Mouse (Mus musculus) liver, embryonic 15.5 days (tissue): ENCODE data around the gene Klk7. TPM values are rescaled to one million over a fixed set of nuclear protein-coding genes. Genes with fewer than 3 reads are reported as not detected.

Experiments
- ATAC-seq: fragments of 200-750 bp; cut with Nextera tagmentation; 2 replicates; pipeline ENCODE4 v1.8.0; 2017; ENCODE audit warnings: moderate number of reproducible peaks, mild to moderate bottlenecking, moderate library complexity; ENCODE audit not compliant: insufficient read depth
- H3K27ac ChIP-seq: fragments of 300-500 bp; sonication (generic); replicated peaks from 2 replicates; pipeline ENCODE4 v1.5.1; 2015; ENCODE audit warnings: mild to moderate bottlenecking, inconsistent platforms
- H3K27me3 ChIP-seq: fragments of 300-500 bp; sonication (generic); 2 replicates; pipeline ENCODE4 v1.6.1; 2015; ENCODE audit warnings: mild to moderate bottlenecking, inconsistent platforms
- H3K36me3 ChIP-seq: fragments of 300-500 bp; sonication (generic); replicated peaks from 2 replicates; pipeline ENCODE4 v1.6.1; 2015; ENCODE audit warnings: moderate library complexity, mild to moderate bottlenecking, inconsistent platforms
- H3K4me1 ChIP-seq: fragments of 300-500 bp; sonication (generic); replicated peaks from 2 replicates; pipeline ENCODE4 v1.6.1; 2015; ENCODE audit warnings: inconsistent platforms
- H3K4me2 ChIP-seq: fragments of 300-500 bp; sonication (generic); 2 replicates; pipeline ENCODE4 v1.6.1; 2015; ENCODE audit warnings: moderate library complexity, mild to moderate bottlenecking, inconsistent platforms
- H3K4me3 ChIP-seq: fragments of 300-500 bp; sonication (generic); replicated peaks from 2 replicates; pipeline ENCODE4 v1.5.1; 2015; ENCODE audit warnings: mild to moderate bottlenecking, inconsistent platforms
- H3K9ac ChIP-seq: fragments of 300-500 bp; sonication (generic); 2 replicates; pipeline ENCODE4 v1.6.1; 2015; ENCODE audit warnings: moderate library complexity, mild to moderate bottlenecking, inconsistent platforms
- H3K9me3 ChIP-seq: fragments of 300-500 bp; sonication (generic); replicated peaks from 2 replicates; pipeline ENCODE4 v1.6.1; 2016; ENCODE audit warnings: inconsistent platforms
- WGBS: fragments of 180-500 bp; shearing (Covaris S2); methylation state at CpG from one replicate; pipeline ENCODE4 v1.1.7; 2015; ENCODE audit warnings: mixed read lengths; ENCODE audit not compliant: insufficient replicate concordance; 5-methylcytosine and 5-hydroxymethylcytosine counted together
- polyA plus RNA-seq: library from polyadenylated mRNA; unstranded; fragments of >200 nt; fragmentation: Nextera tagmentation; extraction: Ambion mirVana; gene quantifications from 2 replicates; pipeline ENCODE4 v1.2.1, GENCODE M21; 2015

The Klk7 gene
- polyA plus RNA-seq: not detected in 2 replicates

DNA sequence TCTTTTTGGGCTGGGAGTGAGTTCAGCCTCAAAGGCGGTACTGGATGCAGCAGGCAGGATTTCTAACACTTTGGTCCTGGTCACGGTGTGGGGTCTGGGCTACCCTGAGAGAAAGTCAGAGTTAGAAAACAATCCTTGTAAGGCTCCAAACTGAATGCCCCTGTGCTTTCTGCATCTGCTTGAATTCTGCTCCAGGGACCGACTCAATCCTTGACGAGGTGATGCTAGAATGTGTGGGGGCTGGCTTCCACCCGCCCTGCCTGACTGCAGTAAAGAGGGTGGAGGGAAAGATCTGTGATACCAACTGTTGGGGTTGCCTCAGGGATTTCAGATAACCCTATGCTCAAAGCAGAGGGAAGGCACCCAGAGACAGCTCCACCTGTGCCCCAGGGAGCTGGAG, at the start of gene Klk7:
Gene Klk7 (plus strand): TSS at position 301 of the 400 bp plus-strand sequence.
- no peak within 1 kb of the TSS for H3K27ac ChIP-seq
- H3K4me1 ChIP-seq: no peaks in the 10 kb centered on the region
- ATAC-seq: no peak
- no peak within 1 kb of the TSS for H3K9ac ChIP-seq
- WGBS: 40% methylated on average over 5 of the region's 5 CpGs
- H3K4me3 ChIP-seq: no peak within 1 kb of the TSS
- no peaks in the 10 kb centered on the region for H3K27me3 ChIP-seq
- no peak within 1 kb of the TSS for H3K4me2 ChIP-seq
- no peaks in the 10 kb centered on the region for H3K36me3 ChIP-seq
- H3K9me3 ChIP-seq: no peaks in the 10 kb centered on the region

DNA sequence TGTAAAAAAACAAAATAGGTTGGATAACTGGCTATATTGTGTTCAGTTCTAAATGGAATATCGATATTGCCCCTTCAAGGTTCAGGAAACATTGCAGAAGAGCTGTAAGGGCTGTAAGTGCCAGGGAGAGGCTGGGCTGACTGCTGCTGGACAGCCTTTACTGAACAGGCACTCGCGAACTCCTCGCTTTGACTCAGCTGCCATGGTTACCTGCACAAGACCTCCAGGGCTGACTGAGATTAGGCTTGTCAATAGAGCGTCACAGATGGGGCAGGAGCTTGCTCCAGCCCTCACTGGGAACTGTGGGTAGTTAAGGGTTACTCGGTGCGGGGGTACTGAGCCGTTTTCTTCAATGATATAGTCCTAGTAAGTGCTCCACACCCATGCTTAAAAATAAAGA, 44.6 kb upstream of the Klk7 start:
- H3K4me2 ChIP-seq: no peak overlapping the region
- no peak overlapping the region for H3K4me3 ChIP-seq
- no peaks in the 10 kb centered on the region for H3K4me1 ChIP-seq
- ATAC-seq: no peak
- no peaks in the 10 kb centered on the region for H3K36me3 ChIP-seq
- no peaks in the 10 kb centered on the region for H3K9me3 ChIP-seq
- no peak overlapping the region for H3K27ac ChIP-seq
- H3K27me3 ChIP-seq: no peaks in the 10 kb centered on the region
- WGBS: 50% methylated on average over 8 of the region's 8 CpGs
- no peak overlapping the region for H3K9ac ChIP-seq

DNA sequence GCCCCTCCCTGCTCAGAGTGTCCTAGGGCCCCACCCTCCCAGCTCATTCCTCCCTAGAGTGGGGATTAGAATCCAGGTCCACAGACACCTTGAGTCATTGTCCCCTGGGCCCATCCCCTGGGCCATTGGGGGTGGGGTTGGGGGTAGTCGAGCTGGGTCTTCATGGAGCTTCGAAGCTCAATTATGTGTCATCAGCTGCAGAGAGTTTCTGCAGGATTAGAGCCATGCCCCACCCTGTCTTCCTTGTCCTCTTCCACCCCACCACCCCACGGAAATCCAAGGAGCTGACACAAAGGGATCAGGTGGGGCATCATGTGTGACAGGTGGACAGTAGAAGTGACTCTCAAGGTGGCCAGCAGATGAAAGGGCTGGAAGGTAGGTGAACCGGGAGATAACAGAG, 42.5 kb upstream of the Klk7 start, which contains the start of gene Klk12:
Gene Klk12 (plus strand): TSS at position 301 of the 400 bp plus-strand sequence.
- H3K4me3 ChIP-seq: no peak within 1 kb of the TSS
- no peaks in the 10 kb centered on the region for H3K9me3 ChIP-seq
- no peaks in the 10 kb centered on the region for H3K27me3 ChIP-seq
- no peaks in the 10 kb centered on the region for H3K36me3 ChIP-seq
- no peak within 1 kb of the TSS for H3K9ac ChIP-seq
- WGBS: 55% methylated on average over 4 of the region's 4 CpGs
- H3K27ac ChIP-seq: no peak within 1 kb of the TSS
- no peak for ATAC-seq
- H3K4me2 ChIP-seq: no peak within 1 kb of the TSS
- no peaks in the 10 kb centered on the region for H3K4me1 ChIP-seq

DNA sequence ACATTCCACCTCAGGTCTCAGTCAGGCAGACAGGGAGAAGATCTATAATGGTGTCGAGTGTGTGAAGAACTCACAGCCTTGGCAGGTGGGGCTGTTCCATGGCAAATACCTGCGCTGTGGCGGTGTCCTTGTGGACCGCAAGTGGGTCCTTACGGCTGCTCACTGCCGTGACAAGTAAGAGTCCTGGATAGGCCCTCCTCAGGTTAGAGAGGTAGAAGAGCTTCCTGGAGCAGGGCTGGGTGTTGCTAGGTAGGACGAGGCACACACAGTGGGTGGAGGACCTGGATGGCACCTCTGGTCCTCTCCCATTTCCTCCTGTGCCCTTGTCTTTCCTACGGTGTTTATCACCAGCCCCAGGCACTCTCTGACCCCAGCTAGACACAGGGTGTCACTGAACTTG, 41.5 kb upstream of the Klk7 start:
- no peak for ATAC-seq
- WGBS: 73% methylated on average over 8 of the region's 8 CpGs
- no peaks in the 10 kb centered on the region for H3K4me1 ChIP-seq

DNA sequence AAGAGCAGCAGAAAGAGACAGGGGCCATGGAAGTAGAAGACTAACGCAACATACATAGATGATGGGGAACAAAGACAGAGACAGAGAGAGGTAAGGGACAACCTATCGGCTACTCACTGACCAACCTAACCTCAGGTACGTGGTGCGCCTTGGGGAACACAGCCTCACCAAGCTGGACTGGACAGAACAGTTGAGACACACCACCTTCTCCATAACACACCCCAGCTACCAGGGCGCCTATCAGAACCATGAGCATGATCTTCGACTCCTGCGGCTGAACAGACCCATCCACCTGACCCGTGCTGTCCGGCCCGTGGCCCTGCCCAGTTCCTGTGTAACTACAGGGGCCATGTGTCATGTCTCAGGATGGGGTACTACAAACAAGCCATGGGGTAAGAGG, 40.4 kb upstream of the Klk7 start:
- H3K4me3 ChIP-seq: no peak overlapping the region
- no peak for ATAC-seq
- no peaks in the 10 kb centered on the region for H3K4me1 ChIP-seq
- H3K9me3 ChIP-seq: no peaks in the 10 kb centered on the region
- no peaks in the 10 kb centered on the region for H3K36me3 ChIP-seq
- no peak overlapping the region for H3K4me2 ChIP-seq
- no peak overlapping the region for H3K9ac ChIP-seq
- H3K27me3 ChIP-seq: no peaks in the 10 kb centered on the region
- 78% methylated on average over 10 of the region's 10 CpGs for WGBS
- H3K27ac ChIP-seq: no peak overlapping the region

More for the DNA sequence above, 41.5 kb upstream of the Klk7 start:
- Histone ChIP-seq H3K9ac (no peak overlapping the region), H3K4me2 (no peak overlapping the region), H3K4me3 (no peak overlapping the region), H3K27me3 (no peaks in the 10 kb centered on the region), H3K9me3 (no peaks in the 10 kb centered on the region), H3K36me3 (no peaks in the 10 kb centered on the region), H3K27ac (no peak overlapping the region)

DNA sequence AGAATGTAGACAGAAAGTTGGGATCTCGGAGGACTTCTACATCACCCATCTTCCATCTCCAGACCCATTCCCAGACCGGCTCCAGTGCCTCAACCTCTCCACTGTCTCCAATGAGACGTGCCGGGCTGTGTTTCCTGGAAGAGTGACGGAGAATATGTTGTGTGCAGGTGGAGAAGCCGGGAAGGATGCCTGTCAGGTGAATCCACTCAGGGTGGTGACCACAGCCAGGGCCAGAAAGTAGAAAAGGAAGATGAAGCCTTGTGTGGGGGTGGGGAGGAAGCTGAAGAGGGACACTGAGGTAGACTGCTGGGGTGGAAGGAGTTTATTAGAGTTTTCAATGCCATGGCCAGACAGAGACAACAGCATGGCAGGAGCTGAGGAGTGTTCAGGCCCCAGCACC, 39.2 kb upstream of the Klk7 start:
- H3K4me2 ChIP-seq: no peak overlapping the region
- no peak for ATAC-seq

DNA sequence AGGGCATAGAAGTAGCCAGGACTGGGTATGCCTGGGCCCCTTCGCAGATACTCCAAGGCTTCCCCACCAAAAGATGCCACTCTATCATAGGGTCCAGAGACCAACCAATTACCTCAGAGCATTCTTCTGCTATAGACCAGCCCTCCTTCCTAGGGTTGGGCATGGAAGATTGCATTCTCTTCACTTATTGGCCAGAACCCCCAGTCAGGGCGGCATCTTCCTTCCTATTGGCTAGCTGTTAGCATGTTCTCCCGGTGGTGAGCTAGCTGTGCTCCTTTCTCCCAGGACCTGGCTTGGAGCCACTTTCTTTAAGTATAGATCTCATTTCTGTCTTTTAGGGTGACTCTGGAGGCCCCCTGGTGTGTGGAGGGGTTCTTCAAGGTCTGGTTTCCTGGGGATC, 38.2 kb upstream of the Klk7 start:
- ATAC-seq: no peak
- no peak overlapping the region for H3K4me3 ChIP-seq
- H3K9ac ChIP-seq: no peak overlapping the region
- H3K4me2 ChIP-seq: no peak overlapping the region
- 62% methylated on average over 3 of the region's 3 CpGs for WGBS
- H3K9me3 ChIP-seq: no peaks in the 10 kb centered on the region
- H3K36me3 ChIP-seq: no peaks in the 10 kb centered on the region
- H3K4me1 ChIP-seq: no peaks in the 10 kb centered on the region
- H3K27ac ChIP-seq: no peak overlapping the region
- H3K27me3 ChIP-seq: no peaks in the 10 kb centered on the region

More for the DNA sequence above, 39.2 kb upstream of the Klk7 start:
- no peaks in the 10 kb centered on the region for H3K4me1 ChIP-seq
- 64% methylated on average over 6 of the region's 6 CpGs for WGBS
- H3K36me3 ChIP-seq: no peaks in the 10 kb centered on the region
- H3K27me3 ChIP-seq: no peaks in the 10 kb centered on the region
- H3K9me3 ChIP-seq: no peaks in the 10 kb centered on the region
- H3K4me3 ChIP-seq: no peak overlapping the region
- no peak overlapping the region for H3K9ac ChIP-seq
- H3K27ac ChIP-seq: no peak overlapping the region

DNA sequence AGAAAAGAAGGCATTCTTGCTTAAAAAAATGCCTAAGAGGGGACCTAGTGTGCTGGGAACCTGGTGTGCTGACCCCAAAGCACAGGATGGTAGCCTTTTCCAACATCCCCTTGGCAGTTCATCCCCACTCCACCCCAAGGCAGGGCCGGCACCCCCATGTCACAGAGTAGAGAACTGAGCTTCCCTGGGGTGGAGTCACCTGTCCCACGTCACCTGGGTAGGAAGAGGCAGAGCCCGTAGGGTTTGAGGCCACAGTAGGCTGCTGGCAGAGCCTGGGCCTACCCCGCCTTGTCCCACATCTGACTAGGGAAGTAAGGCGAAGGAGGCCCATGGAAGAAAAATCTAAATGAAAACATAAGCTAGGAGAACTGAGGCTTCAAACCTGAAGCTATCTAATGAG, 36.7 kb upstream of the Klk7 start, which contains the start of gene Klk11:
Gene Klk11 (plus strand): TSS at position 241 of the 400 bp plus-strand sequence.
- Histone ChIP-seq H3K4me3 (no peak within 1 kb of the TSS), H3K9me3 (no peaks in the 10 kb centered on the region), H3K27me3 (no peaks in the 10 kb centered on the region), H3K4me1 (no peaks in the 10 kb centered on the region), H3K27ac (no peak within 1 kb of the TSS), H3K9ac (no peak within 1 kb of the TSS), H3K36me3 (no peaks in the 10 kb centered on the region), H3K4me2 (no peak within 1 kb of the TSS)
- ATAC-seq: no peak
- 67% methylated on average over 5 of the region's 5 CpGs for WGBS

DNA sequence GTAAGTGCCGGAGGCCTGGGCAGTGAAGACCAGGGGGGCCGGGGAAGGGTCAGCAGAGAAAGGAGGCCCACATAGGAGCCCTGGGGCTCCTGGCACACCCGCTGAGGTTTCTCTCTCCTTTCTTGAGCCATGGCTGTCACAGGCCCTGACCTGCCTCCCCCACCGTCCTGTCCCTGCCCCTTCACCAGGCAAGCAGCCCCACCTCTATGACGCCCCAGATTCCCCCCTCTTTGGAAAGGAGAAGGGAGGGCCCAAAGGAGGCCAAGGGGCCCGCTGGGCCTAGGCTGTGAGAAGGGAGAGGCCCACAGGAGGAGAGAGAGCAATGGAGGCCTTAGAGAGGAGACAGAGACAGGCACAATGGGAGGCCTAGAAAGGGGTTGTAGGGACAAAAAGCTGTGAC, 36.3 kb upstream of the Klk7 start:
- no peak overlapping the region for H3K4me3 ChIP-seq
- WGBS: 54% methylated on average over 6 of the region's 6 CpGs
- no peak overlapping the region for H3K9ac ChIP-seq
- H3K4me1 ChIP-seq: no peaks in the 10 kb centered on the region
- H3K36me3 ChIP-seq: no peaks in the 10 kb centered on the region
- no peak for ATAC-seq
- H3K27ac ChIP-seq: no peak overlapping the region
- H3K4me2 ChIP-seq: no peak overlapping the region
- no peaks in the 10 kb centered on the region for H3K9me3 ChIP-seq
- H3K27me3 ChIP-seq: no peaks in the 10 kb centered on the region

DNA sequence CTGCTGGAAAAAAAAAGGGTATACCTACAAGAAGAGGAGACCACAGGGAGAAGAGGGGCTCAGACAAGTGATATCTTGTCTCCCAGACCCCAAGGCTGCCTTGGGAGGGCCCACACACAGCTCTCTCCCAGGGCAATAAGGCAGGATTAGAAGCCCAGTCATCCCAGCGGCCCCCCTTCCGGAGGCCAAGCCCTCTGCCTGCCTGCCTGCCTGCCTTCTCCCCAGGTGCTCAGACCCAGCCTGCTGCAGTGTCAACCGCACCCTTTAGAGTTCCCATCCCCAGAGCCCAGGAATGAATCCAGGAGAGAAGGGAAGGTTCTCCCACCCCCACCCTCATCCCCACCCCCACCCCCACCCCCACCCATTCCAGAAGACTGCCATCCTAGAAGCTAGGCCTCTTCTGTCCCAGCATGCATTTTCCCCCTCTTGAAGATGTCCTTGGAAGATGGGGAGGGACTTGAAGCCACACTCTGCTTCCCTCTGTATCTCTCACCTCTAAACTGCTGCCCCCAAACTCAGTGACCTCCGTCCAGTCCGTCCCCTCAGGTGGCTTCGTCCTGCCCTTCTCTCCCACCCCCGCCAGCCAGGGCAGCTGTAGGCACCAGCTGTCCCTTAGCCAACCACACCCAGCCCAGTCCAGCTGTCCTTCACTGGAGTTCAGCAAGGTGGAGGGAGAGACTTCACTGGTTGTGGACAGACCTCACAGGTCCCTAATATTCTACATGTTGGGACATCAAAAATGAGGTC, 35.6 kb upstream of the Klk7 start:
- no peaks in the 10 kb centered on the region for H3K4me1 ChIP-seq
- H3K4me2 ChIP-seq: no peak overlapping the region
- H3K36me3 ChIP-seq: no peaks in the 10 kb centered on the region
- H3K4me3 ChIP-seq: no peak overlapping the region
- ATAC-seq: no peak
- H3K27me3 ChIP-seq: no peaks in the 10 kb centered on the region
- H3K9ac ChIP-seq: no peak overlapping the region
- WGBS: 55% methylated on average over 7 of the region's 7 CpGs
- H3K27ac ChIP-seq: no peak overlapping the region
- H3K9me3 ChIP-seq: no peaks in the 10 kb centered on the region

DNA sequence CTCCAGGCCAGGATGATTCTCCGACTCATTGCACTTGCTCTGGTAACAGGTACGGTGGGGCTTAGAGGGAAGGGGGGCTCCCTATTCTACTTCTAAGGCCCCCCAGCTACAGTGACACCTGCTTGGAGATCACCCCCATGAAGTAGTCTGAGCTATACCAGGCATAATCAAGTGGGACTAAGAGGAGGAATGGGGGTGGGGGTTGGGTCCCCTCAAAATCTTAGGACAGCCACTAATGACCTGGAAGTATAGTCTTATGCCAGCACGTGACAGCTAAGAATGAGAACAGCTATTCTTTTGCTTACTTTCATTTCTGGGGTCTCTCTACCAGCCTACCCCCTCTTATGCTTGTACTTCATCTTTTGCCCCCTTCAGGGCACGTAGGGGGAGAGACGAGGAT, 34.6 kb upstream of the Klk7 start:
- Histone ChIP-seq H3K4me1 (no peaks in the 10 kb centered on the region), H3K27me3 (no peaks in the 10 kb centered on the region), H3K4me2 (no peak overlapping the region), H3K36me3 (no peaks in the 10 kb centered on the region), H3K9me3 (no peaks in the 10 kb centered on the region), H3K4me3 (no peak overlapping the region), H3K27ac (no peak overlapping the region), H3K9ac (no peak overlapping the region)
- no peak for ATAC-seq
- WGBS: 67% methylated on average over 5 of the region's 5 CpGs

DNA sequence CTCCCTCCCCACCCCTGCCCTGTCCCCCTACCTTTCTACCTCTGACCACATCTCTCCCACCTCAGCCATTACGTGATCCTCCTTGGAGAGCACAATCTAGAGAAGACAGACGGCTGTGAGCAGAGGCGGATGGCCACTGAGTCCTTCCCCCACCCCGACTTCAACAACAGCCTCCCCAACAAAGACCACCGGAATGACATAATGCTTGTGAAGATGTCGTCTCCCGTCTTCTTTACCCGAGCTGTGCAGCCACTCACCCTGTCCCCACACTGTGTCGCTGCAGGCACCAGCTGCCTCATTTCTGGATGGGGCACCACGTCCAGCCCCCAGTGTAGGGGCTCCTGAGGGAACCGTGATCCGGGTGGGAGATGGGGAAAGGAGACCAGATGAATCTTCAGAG, 33.7 kb upstream of the Klk7 start:
- H3K9ac ChIP-seq: no peak overlapping the region
- H3K36me3 ChIP-seq: no peaks in the 10 kb centered on the region
- H3K27ac ChIP-seq: no peak overlapping the region
- H3K27me3 ChIP-seq: peaks cover 2% of the 10 kb centered on the region; the same call in 1 of the 2 replicates
- 62% methylated on average over 12 of the region's 12 CpGs for WGBS
- no peaks in the 10 kb centered on the region for H3K9me3 ChIP-seq
- H3K4me1 ChIP-seq: no peaks in the 10 kb centered on the region
- H3K4me3 ChIP-seq: no peak overlapping the region
- H3K4me2 ChIP-seq: no peak overlapping the region
- no peak for ATAC-seq
